Mouse (Mus musculus): ENCODE measurements at regions not wholly inside any gene's neighbourhood (a gene's known extent, or its start where the extent isn't known, plus 50 kb on each side); places are given as distances from the start of the nearest gene placed in this dataset.
A peak's percentile ranks its signal among the peaks of the same experiment; 100 is the strongest.

GRCm38 (mm10) chr16:51315608-51316007 lies 715.4 kb upstream of the Cblb start:
- peak; percentile 89 for DNase-seq
- ATAC-seq = peak; percentile 51; the same call in 1 of the 2 replicates
- H3K4me1 ChIP-seq (ENCODE audit: insufficient read depth) = no peaks in the 10 kb centered on the region
- no peak overlapping the region for H3K9ac ChIP-seq
- no peaks in the 10 kb centered on the region for H3K9me3 ChIP-seq (ENCODE audit: low read length)
- no peaks in the 10 kb centered on the region for H3K27me3 ChIP-seq (ENCODE audit: insufficient read depth, low read length)
- H3K4me2 ChIP-seq (ENCODE audit: low read depth) = no peak overlapping the region
- H3K36me3 ChIP-seq (ENCODE audit: insufficient read depth) = no peaks in the 10 kb centered on the region
- H3K27ac ChIP-seq (ENCODE audit: low read depth, low read length) = no peak overlapping the region
- H3K4me3 ChIP-seq (ENCODE audit: low read depth, low read length) = no peak overlapping the region
- 6% methylated on average over 6 of the region's 6 CpGs for WGBS
- peak; percentile 86 for TF ChIP-seq CTCF (IDR thresholded peaks at IDR 0.05; ENCODE audit: low read depth)

- Histone ChIP-seq H3K27ac (ENCODE audit: low read depth, low read length) (no peak overlapping the region), H3K36me3 (ENCODE audit: insufficient read depth) (no peaks in the 10 kb centered on the region), H3K9me3 (ENCODE audit: low read length) (no peaks in the 10 kb centered on the region), H3K27me3 (ENCODE audit: insufficient read depth, low read length) (no peaks in the 10 kb centered on the region), H3K4me2 (ENCODE audit: low read depth) (no peak overlapping the region), H3K4me3 (ENCODE audit: low read depth, low read length) (no peak overlapping the region), H3K4me1 (ENCODE audit: insufficient read depth) (no peaks in the 10 kb centered on the region), H3K9ac (no peak overlapping the region)
- DNase-seq (no peak), ATAC-seq (no peak)
- TF ChIP-seq CTCF (IDR thresholded peaks at IDR 0.05; ENCODE audit: low read depth) = no peak
- WGBS = 67% methylated on average over 1 of the region's 1 CpGs
Measured at GRCm38 (mm10) chr16:51332262-51332661, 698.8 kb upstream of the Cblb start.

GRCm38 (mm10) chr16:51334972-51335371 lies 696.1 kb upstream of the Cblb start:
- Histone ChIP-seq H3K9ac (no peak overlapping the region), H3K27ac (ENCODE audit: low read depth, low read length) (no peak overlapping the region), H3K4me1 (ENCODE audit: insufficient read depth) (no peaks in the 10 kb centered on the region), H3K36me3 (ENCODE audit: insufficient read depth) (no peaks in the 10 kb centered on the region), H3K27me3 (ENCODE audit: insufficient read depth, low read length) (no peaks in the 10 kb centered on the region), H3K4me3 (ENCODE audit: low read depth, low read length) (no peak overlapping the region), H3K9me3 (ENCODE audit: low read length) (no peaks in the 10 kb centered on the region), H3K4me2 (ENCODE audit: low read depth) (no peak overlapping the region)
- DNase-seq (no peak), ATAC-seq (no peak; the same call in 1 of the 2 replicates)
- WGBS = 42% methylated on average over 7 of the region's 7 CpGs
- no peak for TF ChIP-seq CTCF (IDR thresholded peaks at IDR 0.05; ENCODE audit: low read depth)

GRCm38 (mm10) chr16:51347120-51347519 lies 683.9 kb upstream of the Cblb start:
- DNase-seq = no peak
- Histone ChIP-seq H3K4me2 (ENCODE audit: low read depth) (no peak overlapping the region), H3K27me3 (ENCODE audit: insufficient read depth, low read length) (no peaks in the 10 kb centered on the region), H3K4me3 (ENCODE audit: low read depth, low read length) (no peak overlapping the region), H3K9ac (no peak overlapping the region), H3K9me3 (ENCODE audit: low read length) (no peaks in the 10 kb centered on the region), H3K36me3 (ENCODE audit: insufficient read depth) (no peaks in the 10 kb centered on the region), H3K4me1 (ENCODE audit: insufficient read depth) (no peaks in the 10 kb centered on the region), H3K27ac (ENCODE audit: low read depth, low read length) (no peak overlapping the region)
- ATAC-seq = no peak
- peak; percentile 17 for TF ChIP-seq CTCF (IDR thresholded peaks at IDR 0.05; ENCODE audit: low read depth)

GRCm38 (mm10) chr16:51352151-51352550 lies 678.9 kb upstream of the Cblb start:
- Histone ChIP-seq H3K9me3 (ENCODE audit: low read length) (no peaks in the 10 kb centered on the region), H3K9ac (no peak overlapping the region), H3K4me3 (ENCODE audit: low read depth, low read length) (no peak overlapping the region), H3K27me3 (ENCODE audit: insufficient read depth, low read length) (no peaks in the 10 kb centered on the region), H3K4me1 (ENCODE audit: insufficient read depth) (no peaks in the 10 kb centered on the region), H3K4me2 (ENCODE audit: low read depth) (no peak overlapping the region), H3K27ac (ENCODE audit: low read depth, low read length) (no peak overlapping the region), H3K36me3 (ENCODE audit: insufficient read depth) (no peaks in the 10 kb centered on the region)
- ATAC-seq = no peak
- no peak for TF ChIP-seq CTCF (IDR thresholded peaks at IDR 0.05; ENCODE audit: low read depth)
- 64% methylated on average over 4 of the region's 4 CpGs for WGBS
- DNase-seq = no peak

GRCm38 (mm10) chr16:51353791-51354190 lies 677.2 kb upstream of the Cblb start:
- DNase-seq (peak; percentile 17), ATAC-seq (peak; percentile 38; the same call in 1 of the 2 replicates)
- WGBS = 71% methylated on average over 2 of the region's 2 CpGs
- Histone ChIP-seq H3K4me3 (ENCODE audit: low read depth, low read length) (no peak overlapping the region), H3K9ac (no peak overlapping the region), H3K9me3 (ENCODE audit: low read length) (no peaks in the 10 kb centered on the region), H3K36me3 (ENCODE audit: insufficient read depth) (no peaks in the 10 kb centered on the region), H3K27me3 (ENCODE audit: insufficient read depth, low read length) (no peaks in the 10 kb centered on the region), H3K27ac (ENCODE audit: low read depth, low read length) (no peak overlapping the region), H3K4me1 (ENCODE audit: insufficient read depth) (no peaks in the 10 kb centered on the region), H3K4me2 (ENCODE audit: low read depth) (no peak overlapping the region)
- TF ChIP-seq CTCF (IDR thresholded peaks at IDR 0.05; ENCODE audit: low read depth) = no peak

GRCm38 (mm10) chr16:51370070-51370469 lies 661.0 kb upstream of the Cblb start:
- ATAC-seq (no peak), DNase-seq (no peak)
- Histone ChIP-seq H3K27me3 (ENCODE audit: insufficient read depth, low read length) (no peaks in the 10 kb centered on the region), H3K27ac (ENCODE audit: low read depth, low read length) (no peak overlapping the region), H3K4me1 (ENCODE audit: insufficient read depth) (no peaks in the 10 kb centered on the region), H3K9ac (no peak overlapping the region), H3K4me3 (ENCODE audit: low read depth, low read length) (no peak overlapping the region), H3K4me2 (ENCODE audit: low read depth) (no peak overlapping the region), H3K9me3 (ENCODE audit: low read length) (no peaks in the 10 kb centered on the region), H3K36me3 (ENCODE audit: insufficient read depth) (no peaks in the 10 kb centered on the region)
- no peak for TF ChIP-seq CTCF (IDR thresholded peaks at IDR 0.05; ENCODE audit: low read depth)
- WGBS = 69% methylated on average over 1 of the region's 1 CpGs

GRCm38 (mm10) chr16:51386456-51386855 lies 644.6 kb upstream of the Cblb start:
- no peak overlapping the region for H3K9ac ChIP-seq
- H3K36me3 ChIP-seq (ENCODE audit: insufficient read depth) = no peaks in the 10 kb centered on the region
- WGBS = 10% methylated on average over 2 of the region's 2 CpGs
- no peaks in the 10 kb centered on the region for H3K27me3 ChIP-seq (ENCODE audit: insufficient read depth, low read length)
- no peak overlapping the region for H3K4me2 ChIP-seq (ENCODE audit: low read depth)
- H3K4me1 ChIP-seq (ENCODE audit: insufficient read depth) = no peaks in the 10 kb centered on the region
- no peak for TF ChIP-seq CTCF (IDR thresholded peaks at IDR 0.05; ENCODE audit: low read depth)
- no peak for ATAC-seq
- H3K27ac ChIP-seq (ENCODE audit: low read depth, low read length) = no peak overlapping the region
- no peak for DNase-seq
- no peaks in the 10 kb centered on the region for H3K9me3 ChIP-seq (ENCODE audit: low read length)
- no peak overlapping the region for H3K4me3 ChIP-seq (ENCODE audit: low read depth, low read length)
